Mouse (Mus musculus) heart, postnatal 0 days (tissue): ENCODE data around the gene Gm10447. TPM values are rescaled to one million over a fixed set of nuclear protein-coding genes. Genes with fewer than 3 reads are reported as not detected.

Source experiments
- ATAC-seq: fragments of 200-750 bp; cut with Nextera tagmentation; 2 replicates; pipeline ENCODE4 v1.8.0; 2017; ENCODE audit warnings: low read depth, moderate number of reproducible peaks, moderate library complexity; ENCODE audit not compliant: insufficient read depth
- DNase-seq: peaks from one replicate; pipeline ENCODE4 v3.0.0-alpha.2; 2016; ENCODE audit warnings: low spot score
- H3K27ac ChIP-seq: fragments of 300-500 bp; sonication (generic); 2 replicates; pipeline ENCODE4 v1.5.1; 2014; ENCODE audit warnings: low read depth, mild to moderate bottlenecking
- H3K27me3 ChIP-seq: fragments of 300-500 bp; sonication (generic); 2 replicates; pipeline ENCODE4 v1.6.1; 2014; ENCODE audit warnings: low read length, mixed read lengths; ENCODE audit not compliant: control insufficient read depth, insufficient read depth
- H3K36me3 ChIP-seq: fragments of 300-500 bp; sonication (generic); replicated peaks from 2 replicates; pipeline ENCODE4 v1.6.1; 2014; ENCODE audit warnings: low read length, mixed read lengths; ENCODE audit not compliant: control insufficient read depth, insufficient read depth
- H3K4me1 ChIP-seq: fragments of 300-500 bp; sonication (generic); 2 replicates; pipeline ENCODE4 v1.6.1; 2014; ENCODE audit warnings: antibody characterized with exemption; ENCODE audit not compliant: control insufficient read depth, insufficient read depth
- H3K4me2 ChIP-seq: fragments of 300-500 bp; sonication (generic); 2 replicates; pipeline ENCODE4 v1.6.1; 2014; ENCODE audit warnings: low read depth, mild to moderate bottlenecking, low read length, moderate library complexity
- H3K4me3 ChIP-seq: fragments of 300-500 bp; sonication (generic); 2 replicates; pipeline ENCODE4 v1.5.1; 2014; ENCODE audit warnings: low read depth, low read length
- H3K9ac ChIP-seq: fragments of 300-500 bp; sonication (generic); replicated peaks from 2 replicates; pipeline ENCODE4 v1.6.1; 2014; ENCODE audit warnings: low read depth, low read length, mixed read lengths
- H3K9me3 ChIP-seq: fragments of 300-500 bp; sonication (generic); replicated peaks from 2 replicates; pipeline ENCODE4 v1.6.1; 2016; ENCODE audit warnings: low read length; ENCODE audit not compliant: control insufficient read depth
- CTCF ChIP-seq: IDR thresholded peaks from 2 replicates; pipeline ENCODE4 v1.5.1; 2016; ENCODE audit warnings: antibody characterized with exemption, control low read depth, low read depth
- EP300 ChIP-seq: IDR thresholded peaks from 2 replicates; pipeline ENCODE4 v1.6.1; 2016; ENCODE audit warnings: antibody characterized with exemption, low read depth
- WGBS: fragments of 180-500 bp; shearing (Covaris S2); extraction: QIAGEN DNeasy Blood & Tissue Kit; methylation state at CpG from one replicate; pipeline ENCODE4 v1.1.7; 2014; 5-methylcytosine and 5-hydroxymethylcytosine counted together
- polyA plus RNA-seq: library from polyadenylated mRNA; unstranded; fragments of >200 nt; fragmentation: Nextera tagmentation; extraction: Ambion mirVana; gene quantifications from 2 replicates; pipeline ENCODE4 v1.2.1, GENCODE M21; 2015
- total RNA-seq: library from RNA; depleted of rRNA; stranded (reverse); fragments of >200 nt; gene quantifications from 2 replicates; pipeline ENCODE4 v1.2.3, GENCODE M21; 2014; ENCODE audit warnings: low replicate concordance

Gene Gm10447
- total and polyA plus RNA-seq, 2 experiments from 2014 or later, result 0.04 TPM; not detected in 1

DNA sequence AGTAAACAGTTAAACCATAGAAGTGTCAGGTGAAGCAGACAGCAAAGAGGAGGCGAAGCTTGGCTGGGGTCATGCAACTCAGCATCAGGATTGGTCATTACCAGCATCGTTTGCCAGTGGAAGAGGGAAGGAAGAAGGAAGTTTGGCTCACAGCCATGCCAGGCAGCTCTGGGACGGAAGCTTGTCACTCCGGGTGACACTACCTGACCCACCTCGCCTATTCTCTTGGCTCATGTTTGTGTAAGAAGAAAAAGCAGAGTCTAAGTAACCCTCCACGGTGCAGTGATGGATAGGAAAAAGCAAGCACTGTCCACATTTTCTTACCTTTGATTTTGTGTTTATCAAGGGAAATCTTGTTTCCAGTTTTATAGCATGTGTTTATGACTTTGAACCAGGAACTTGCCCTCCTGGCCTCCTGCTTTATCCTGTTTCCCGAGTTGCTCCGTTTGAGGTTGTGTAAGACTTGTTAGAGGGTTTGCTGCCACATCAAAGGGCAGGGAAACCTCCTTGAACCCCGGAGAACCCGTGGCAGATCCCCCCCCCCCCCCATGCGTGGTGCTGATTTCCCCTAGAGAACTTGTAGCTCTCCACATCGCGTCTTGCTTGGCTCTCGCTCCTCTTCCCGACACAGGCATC is 6.7 kb downstream of the Gm10447 start:
- no peak for TF ChIP-seq CTCF
- no peak for TF ChIP-seq EP300
- ATAC-seq (no peak), DNase-seq (no peak)
- Histone ChIP-seq H3K4me1 (no peaks in the 10 kb centered on the region), H3K27me3 (no peaks in the 10 kb centered on the region), H3K36me3 (no peaks in the 10 kb centered on the region), H3K4me3 (no peak overlapping the region), H3K4me2 (no peak overlapping the region), H3K9me3 (no peaks in the 10 kb centered on the region), H3K9ac (no peak overlapping the region), H3K27ac (no peak overlapping the region)
- WGBS, result 30% methylated on average over 15 of the region's 15 CpGs

DNA sequence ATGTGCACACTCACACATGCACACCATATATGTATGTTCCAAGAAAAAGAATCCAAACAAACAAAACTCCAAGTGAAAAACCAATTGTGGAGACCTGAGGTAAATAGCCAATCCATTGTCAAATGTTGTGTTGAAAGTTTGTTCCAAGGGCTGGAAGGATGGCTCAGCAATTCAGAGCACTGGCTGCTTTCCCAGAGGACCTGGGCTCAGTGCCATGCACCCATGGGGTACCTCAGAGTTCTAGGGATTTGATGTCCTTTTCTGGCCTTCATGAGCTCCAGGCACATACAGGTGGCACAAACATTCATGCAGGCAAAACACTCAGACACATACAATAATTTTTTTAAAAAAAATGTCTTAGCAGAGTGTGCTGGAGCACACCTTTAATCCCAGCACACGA is 8.4 kb downstream of the Gm10447 start:
- WGBS, result 62% methylated on average over 1 of the region's 1 CpGs
- DNase-seq (no peak), ATAC-seq (no peak)
- Histone ChIP-seq H3K9ac (no peak overlapping the region), H3K36me3 (no peaks in the 10 kb centered on the region), H3K27me3 (no peaks in the 10 kb centered on the region), H3K4me2 (no peak overlapping the region), H3K9me3 (no peaks in the 10 kb centered on the region), H3K27ac (0 out of 2 replicates have a peak overlapping the region, but pooled peaks have one; percentile 3), H3K4me1 (no peaks in the 10 kb centered on the region), H3K4me3 (no peak overlapping the region)
- no peak for TF ChIP-seq CTCF
- TF ChIP-seq EP300, result no peak

DNA sequence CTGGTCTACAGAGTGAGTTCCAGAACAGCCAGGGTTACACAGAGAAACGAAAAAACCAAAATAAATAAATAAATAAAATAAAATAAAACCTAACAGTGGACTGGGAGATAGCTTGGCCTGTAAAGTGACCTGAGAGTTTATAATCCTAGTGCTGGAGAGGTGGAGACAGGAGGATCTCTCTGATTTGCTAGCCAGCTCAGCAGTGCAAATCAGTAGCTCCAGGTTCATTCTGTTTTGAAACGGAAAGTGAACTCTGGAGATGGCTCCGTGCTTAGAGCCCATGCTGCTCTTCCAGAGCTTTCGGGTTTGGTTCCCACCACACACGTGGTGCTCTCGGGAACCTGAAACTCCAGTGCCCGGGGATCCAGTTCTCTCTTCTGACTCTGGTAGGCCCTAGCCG is 8.9 kb downstream of the Gm10447 start:
- no peak overlapping the region for H3K4me2 ChIP-seq
- TF ChIP-seq EP300 (no peak), CTCF (no peak)
- no peaks in the 10 kb centered on the region for H3K4me1 ChIP-seq
- no peak overlapping the region for H3K9ac ChIP-seq
- no peaks in the 10 kb centered on the region for H3K27me3 ChIP-seq
- H3K36me3 ChIP-seq, result no peaks in the 10 kb centered on the region
- H3K27ac ChIP-seq, result 0 out of 2 replicates have a peak overlapping the region, but pooled peaks have one; percentile 3
- H3K9me3 ChIP-seq, result no peaks in the 10 kb centered on the region
- no peak for ATAC-seq
- WGBS, result 88% methylated on average over 8 of the region's 8 CpGs
- no peak for DNase-seq
- H3K4me3 ChIP-seq, result no peak overlapping the region

DNA sequence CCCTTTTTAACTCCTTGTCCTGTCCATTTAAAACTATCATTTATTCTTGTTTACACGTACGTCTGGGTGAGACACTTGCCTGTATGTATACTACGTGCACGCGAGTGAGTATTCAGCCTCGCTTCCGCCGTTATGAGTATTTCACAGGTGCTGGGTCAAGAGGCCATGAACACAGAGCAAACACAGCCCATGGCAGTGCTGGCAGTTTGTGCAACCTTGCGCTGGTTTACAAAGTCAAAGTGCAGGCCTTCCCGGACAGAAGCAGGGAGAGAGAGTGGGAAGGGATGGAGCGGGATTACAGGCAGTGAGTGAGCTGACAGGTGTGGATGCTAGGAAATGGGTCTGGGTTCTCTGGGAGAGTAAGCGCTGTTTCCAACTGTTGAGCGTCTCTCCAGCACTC is 10.7 kb downstream of the Gm10447 start:
- H3K27me3 ChIP-seq, result no peaks in the 10 kb centered on the region
- H3K4me1 ChIP-seq, result peaks cover 7% of the 10 kb centered on the region; the same call in 1 of the 2 replicates
- TF ChIP-seq CTCF (no peak), EP300 (no peak)
- no peaks in the 10 kb centered on the region for H3K9me3 ChIP-seq
- no peak for ATAC-seq
- 87% methylated on average over 13 of the region's 13 CpGs for WGBS
- H3K9ac ChIP-seq, result no peak overlapping the region
- H3K36me3 ChIP-seq, result no peaks in the 10 kb centered on the region
- H3K4me2 ChIP-seq, result no peak overlapping the region
- no peak overlapping the region for H3K27ac ChIP-seq
- no peak for DNase-seq
- no peak overlapping the region for H3K4me3 ChIP-seq

DNA sequence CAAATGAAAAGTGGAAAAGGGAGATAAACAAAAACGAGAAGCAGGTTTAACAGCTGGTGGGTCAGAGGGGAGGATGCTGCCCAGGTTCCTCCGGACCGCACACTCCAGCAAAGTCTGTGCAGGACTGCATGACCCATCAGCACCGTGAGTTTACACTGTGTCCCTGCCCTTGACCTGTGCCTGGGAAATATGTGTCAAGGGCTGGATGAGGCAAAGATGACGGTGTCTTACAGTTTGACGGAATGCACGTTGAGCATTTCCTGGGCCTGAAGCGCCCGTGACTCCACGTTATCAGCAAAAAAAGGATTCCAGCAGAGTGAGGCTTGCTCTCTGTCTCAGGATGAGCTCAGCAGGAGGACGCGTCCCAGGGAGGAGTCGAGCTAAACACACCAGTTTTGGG is 11.3 kb downstream of the Gm10447 start:
- no peaks in the 10 kb centered on the region for H3K27me3 ChIP-seq
- TF ChIP-seq CTCF, result no peak
- ATAC-seq (no peak), DNase-seq (no peak)
- no peak overlapping the region for H3K9ac ChIP-seq
- no peaks in the 10 kb centered on the region for H3K9me3 ChIP-seq
- H3K4me1 ChIP-seq, result peaks cover 7% of the 10 kb centered on the region; the same call in 1 of the 2 replicates
- no peak overlapping the region for H3K4me3 ChIP-seq
- H3K4me2 ChIP-seq, result no peak overlapping the region
- WGBS, result 42% methylated on average over 13 of the region's 13 CpGs
- H3K36me3 ChIP-seq, result no peaks in the 10 kb centered on the region
- no peak overlapping the region for H3K27ac ChIP-seq

DNA sequence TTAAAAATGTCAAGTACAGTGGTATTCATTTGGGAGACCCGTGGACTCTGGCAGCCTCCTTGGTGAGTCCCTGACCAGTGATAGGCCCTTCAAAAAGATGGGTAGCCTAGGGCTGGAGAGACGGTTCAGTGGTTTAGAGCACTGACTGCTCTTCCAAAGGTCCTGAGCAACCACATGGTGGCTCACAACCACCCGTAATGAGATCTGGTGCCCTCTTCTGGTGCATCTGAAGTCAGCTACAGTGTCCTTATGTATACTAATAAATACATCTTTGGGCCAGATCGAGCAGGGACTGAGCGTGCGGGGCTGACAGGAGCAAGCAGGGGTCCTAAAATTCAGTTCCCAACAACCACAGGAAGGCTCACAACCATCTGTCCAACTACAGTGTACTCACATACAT is 13.0 kb downstream of the Gm10447 start:
- no peak for DNase-seq
- TF ChIP-seq CTCF (peak; percentile 62), EP300 (no peak)

More for the DNA sequence above, 13.0 kb downstream of the Gm10447 start:
- Histone ChIP-seq H3K27ac (no peak overlapping the region), H3K36me3 (no peaks in the 10 kb centered on the region), H3K9ac (no peak overlapping the region), H3K4me3 (no peak overlapping the region), H3K4me2 (no peak overlapping the region), H3K9me3 (no peaks in the 10 kb centered on the region), H3K4me1 (peaks cover 7% of the 10 kb centered on the region; the same call in 1 of the 2 replicates), H3K27me3 (no peaks in the 10 kb centered on the region)
- 48% methylated on average over 6 of the region's 6 CpGs for WGBS
- ATAC-seq, result no peak
